Mouse (Mus musculus): ENCODE measurements around the gene Ehd2.

Ehd2 gene

GRCm38 (mm10) chr7:15967312-15967711 lies at the start of gene Ehd2:
TSS of gene Ehd2 (minus strand) at chr7:15967567.
- DNase-seq, result peak; percentile 69

DNA sequence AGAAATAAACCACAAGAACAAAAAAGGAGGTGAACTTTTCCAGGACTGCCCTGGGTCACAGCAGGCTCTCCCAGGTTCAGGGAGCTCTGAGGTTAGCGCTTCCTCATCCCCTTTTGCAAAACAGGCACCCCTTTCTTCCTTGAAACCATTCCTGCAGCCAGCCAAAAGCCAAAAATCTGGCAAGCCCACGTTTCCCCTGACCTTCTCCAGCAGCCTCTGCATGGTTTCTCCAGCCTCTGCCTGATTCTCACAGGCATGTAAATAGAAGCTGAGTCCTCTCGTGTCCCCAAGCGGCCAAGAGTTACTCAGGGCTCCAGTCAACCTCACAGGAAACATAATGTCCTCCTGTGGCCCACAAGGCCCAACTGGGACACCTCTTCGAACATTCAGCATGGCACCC lies 48.0 kb upstream of the Ehd2 start:
- no peak for DNase-seq

DNA sequence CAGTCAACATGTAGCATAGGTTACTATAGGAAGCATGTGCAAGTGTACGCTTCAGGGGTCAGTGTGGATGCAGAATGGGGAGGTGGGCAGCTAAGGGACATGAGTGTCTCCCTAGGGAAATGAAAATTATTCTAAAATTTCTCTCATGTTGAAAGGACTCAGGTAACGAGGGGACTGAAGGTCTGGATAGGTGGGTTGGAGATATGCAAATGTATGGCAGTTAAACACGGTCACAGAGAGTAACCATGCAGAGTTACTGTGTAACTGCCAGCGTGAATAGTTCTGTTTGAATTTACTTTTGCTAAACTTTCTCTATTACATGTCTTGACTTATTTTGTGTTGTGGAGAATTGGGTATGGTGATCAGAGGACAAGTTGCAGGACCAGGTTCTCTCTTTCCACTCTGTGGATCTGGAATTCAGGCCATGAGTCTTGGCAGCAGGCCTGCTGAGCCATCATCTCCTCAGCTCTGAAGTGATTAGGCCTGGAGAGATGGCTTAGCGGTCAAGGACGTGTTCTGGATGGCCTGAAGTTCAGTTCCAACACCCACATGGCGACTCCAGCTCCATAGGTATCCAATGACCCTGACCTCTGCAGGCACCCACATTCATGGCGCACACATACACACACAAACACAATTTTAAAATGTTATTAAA lies 47.3 kb upstream of the Ehd2 start:
- no peak for DNase-seq

- no peak for DNase-seq
Measured at GRCm38 (mm10) chr7:16013722-16014275, 46.4 kb upstream of the Ehd2 start.

DNA sequence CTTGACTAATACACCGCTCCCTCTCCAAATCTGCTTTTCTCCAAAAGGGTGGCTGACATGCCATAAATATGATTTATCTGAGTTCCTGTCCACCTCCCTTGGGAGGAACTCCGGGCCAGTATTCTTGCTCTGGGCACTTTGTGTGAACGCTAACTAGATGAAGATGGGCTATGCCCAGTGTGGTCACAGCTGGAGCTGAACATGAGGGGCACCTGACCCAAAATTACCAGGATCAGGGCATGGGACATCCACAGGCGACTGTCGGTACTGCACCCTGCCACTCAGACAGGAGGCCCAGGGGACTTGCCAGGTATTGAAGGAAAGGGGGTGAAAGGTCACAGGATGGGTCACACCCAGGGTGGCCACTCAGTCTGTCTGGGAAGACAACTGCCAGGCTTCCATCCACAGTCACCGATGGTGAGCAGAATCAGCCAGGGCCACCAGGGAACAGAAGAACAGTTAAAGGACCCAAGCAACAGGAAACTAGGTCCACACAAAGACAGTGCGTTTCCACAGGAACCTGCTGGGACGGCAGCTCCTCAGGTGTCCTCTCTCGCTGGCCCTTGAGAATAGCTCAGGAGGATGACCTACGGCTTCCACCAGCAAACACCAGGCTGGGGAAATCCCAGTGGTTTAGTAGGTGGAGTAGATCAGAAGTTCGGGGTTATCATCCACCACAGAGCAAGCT lies 45.4 kb upstream of the Ehd2 start:
- DNase-seq, result peak; percentile 56

DNA sequence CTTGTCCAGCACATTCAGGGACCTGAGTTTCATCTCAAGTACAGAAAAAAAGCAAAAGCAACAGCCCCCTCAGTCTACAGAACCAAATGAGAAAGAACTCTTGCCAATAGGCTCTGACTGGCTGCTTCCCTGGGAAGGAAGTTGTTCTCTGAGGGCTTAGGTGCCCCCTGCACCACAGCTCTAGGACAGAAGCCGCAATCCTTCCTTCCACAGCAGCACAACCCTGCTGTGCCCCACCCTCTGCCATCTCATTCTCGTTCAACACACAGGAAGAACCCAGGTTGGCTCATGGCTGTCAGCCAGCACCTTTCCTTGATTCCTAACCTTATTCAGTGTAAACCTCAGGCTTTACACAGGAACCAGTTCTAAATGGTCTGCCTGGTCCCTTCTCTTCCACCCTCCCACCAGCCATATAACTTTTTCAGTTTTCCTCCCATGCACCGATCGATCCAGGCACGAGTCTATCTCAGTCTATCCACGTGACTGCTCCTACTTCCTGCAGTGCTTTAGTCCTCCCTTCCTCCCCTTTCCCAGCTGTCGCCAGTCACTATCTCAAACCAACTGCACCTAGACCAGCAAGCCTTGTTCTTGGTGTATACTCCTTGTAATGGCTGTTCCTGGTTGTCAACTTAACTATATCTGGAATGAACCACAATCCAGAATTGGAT lies 44.2 kb upstream of the Ehd2 start:
- no peak for DNase-seq

GRCm38 (mm10) chr7:16010649-16011048 lies 43.3 kb upstream of the Ehd2 start:
- no peak for DNase-seq

- no peak for DNase-seq
Measured at GRCm38 (mm10) chr7:16009636-16010035, 42.3 kb upstream of the Ehd2 start.

DNA sequence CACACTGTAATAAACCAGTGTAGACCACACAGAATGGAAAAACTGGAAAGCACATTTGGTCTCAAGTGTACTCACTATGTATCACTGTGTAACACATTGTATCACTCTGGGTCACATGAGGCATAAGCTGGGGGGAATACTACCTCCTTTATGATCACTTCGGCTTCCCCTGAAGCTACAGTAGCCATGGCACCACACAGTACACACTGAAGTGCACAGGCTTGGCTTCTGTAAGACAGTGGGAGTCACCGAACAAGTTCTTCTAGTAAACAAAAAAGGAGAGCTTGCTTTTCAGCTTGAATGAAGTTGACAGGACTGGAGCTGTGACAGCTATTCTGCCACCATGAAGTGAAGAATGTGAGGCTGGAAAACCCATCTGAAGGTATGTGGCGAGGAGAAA lies 37.7 kb upstream of the Ehd2 start:
- no peak for DNase-seq

- no peak for DNase-seq
Measured at GRCm38 (mm10) chr7:16004177-16004856, 37.0 kb upstream of the Ehd2 start.

- DNase-seq, result no peak
Measured at GRCm38 (mm10) chr7:16003032-16003431, 35.7 kb upstream of the Ehd2 start.

DNA sequence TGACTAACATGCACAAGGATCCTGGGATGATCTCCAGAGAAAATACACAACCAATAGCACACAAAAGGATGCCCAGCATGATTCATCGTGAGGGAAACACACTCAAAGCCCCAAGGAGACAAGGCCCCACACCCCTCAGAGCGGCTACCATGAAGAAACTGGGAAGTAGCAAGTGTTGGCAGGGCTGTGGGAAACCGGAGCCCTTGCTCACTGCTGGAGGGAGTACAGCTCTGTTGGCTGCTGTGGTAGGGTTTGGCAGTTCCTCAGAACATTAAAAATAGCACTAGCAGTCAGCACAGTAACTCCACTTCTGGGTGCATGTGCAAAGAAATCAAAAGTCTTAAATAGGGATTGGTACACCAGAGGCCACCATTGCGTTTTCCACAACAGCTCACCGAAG lies 34.8 kb upstream of the Ehd2 start:
- DNase-seq, result no peak

GRCm38 (mm10) chr7:16001691-16002090 lies 34.3 kb upstream of the Ehd2 start:
- DNase-seq, result peak; percentile 45

GRCm38 (mm10) chr7:15993789-15994188 lies 26.4 kb upstream of the Ehd2 start:
- DNase-seq, result no peak

GRCm38 (mm10) chr7:15993152-15993551 lies 25.8 kb upstream of the Ehd2 start:
- DNase-seq, result no peak

DNA sequence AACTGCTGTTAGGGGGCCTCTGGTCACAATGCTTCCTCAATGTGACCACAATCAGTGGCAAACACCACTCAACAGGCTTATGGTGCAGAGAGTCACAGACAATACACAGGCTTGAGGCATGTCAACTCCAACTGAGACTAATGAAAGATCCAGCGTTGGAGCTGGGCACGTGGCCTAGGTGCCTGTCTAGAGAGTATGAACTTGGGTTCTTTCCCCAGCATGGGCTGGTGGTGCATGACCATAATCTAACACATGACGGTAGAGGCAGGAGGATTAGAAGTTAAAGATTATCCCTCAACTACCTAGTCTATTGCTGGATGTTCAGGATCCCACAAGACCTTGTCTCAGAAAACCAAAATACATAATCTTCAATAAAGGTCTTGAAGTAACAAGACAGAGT lies 24.4 kb upstream of the Ehd2 start:
- DNase-seq, result no peak

DNA sequence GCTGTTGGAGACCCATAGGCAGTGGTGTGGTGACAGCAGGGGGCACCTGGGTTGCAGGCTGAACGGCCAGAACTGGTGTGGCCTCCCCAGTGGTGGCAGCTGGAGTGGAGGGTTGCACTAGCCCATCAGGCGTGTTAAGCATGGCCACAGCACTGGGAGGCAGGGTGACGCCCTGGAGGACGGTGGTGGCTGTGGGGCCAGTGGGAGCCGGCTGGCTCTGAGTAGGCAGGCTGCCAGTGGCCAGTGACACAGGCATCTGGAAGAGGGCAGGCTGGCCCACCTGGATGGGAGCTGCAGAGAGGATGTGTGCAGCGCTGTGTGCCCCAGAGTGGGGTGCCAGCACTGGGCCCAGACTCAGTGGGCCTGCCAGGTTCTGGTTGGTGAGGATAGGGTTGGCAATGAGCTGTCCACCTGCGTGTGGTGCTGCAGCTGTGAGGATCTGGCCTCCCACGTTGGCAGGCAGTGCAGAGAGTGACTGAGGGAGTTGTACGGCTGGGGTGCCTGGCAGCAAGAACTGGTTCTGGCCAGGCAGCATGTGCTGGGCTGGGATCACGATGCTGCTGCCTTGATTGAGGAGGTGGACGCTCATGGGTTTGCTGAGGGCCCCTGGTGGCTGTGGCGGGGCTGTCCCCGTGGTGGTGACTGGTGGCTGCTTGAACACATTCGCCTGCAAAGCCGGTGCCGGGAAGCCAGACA lies 20.4 kb upstream of the Ehd2 start:
- DNase-seq, result no peak

- peak; percentile 46 for DNase-seq
Measured at GRCm38 (mm10) chr7:15982729-15983407, 15.5 kb upstream of the Ehd2 start.

DNA sequence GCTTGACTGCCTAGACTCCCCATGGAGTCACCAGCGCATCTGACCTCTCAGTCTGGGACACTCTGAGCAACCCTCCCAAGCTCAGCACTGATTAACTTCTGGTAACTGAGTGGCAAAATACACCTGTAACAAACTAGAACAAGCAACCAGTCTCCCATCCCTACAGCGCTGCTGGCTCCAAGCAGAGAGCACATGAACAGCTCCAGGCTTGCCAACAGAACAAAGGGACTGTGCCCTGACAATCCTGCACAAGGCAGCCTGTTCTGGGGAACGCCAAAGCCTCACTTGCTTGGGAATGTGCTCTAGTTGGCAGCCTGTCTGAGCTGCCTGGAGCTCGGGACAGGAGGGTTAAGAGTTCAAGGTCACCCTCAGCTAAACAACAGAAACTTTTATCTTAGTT lies 14.2 kb upstream of the Ehd2 start:
- DNase-seq, result no peak

DNA sequence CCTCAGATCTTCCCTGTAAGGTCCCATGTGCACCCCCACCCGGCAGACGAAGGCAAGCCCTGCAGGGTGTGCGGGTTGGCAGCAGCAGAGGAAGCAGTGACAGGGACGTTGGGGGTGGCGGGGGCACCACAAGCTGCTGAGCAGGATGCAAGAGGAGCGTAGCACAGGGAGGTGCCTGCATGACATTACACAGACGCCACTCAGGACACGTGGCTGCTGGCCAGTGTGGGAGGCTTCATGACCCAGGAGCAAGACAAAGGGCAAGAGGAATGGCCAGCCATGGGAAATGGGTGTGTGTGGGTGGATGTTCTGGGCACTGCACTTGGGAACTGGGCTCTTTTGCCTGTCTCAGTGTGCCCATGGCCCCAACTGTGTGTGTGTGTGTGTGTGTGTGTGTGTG lies 12.9 kb upstream of the Ehd2 start:
- no peak for DNase-seq

DNA sequence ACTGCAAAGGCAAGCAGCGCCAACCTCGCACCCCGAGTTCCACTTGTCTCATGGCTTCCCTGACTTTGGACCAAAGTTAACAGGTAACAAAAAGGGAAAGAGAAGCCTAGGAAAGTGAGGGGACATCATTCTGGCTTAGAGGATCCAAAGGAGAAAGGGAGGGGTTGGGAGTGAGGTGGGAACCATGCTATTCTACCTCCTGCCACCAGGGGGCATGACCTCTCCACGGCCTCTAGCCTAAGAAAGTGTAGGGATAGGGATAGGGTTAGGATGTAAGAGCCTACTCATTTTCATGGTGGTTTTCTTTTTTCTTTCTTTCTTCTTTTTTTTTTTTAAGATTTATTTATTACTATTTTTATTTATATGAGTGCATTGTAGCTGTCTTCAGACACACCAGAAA lies 8.5 kb upstream of the Ehd2 start:
- peak; percentile 46 for DNase-seq

DNA sequence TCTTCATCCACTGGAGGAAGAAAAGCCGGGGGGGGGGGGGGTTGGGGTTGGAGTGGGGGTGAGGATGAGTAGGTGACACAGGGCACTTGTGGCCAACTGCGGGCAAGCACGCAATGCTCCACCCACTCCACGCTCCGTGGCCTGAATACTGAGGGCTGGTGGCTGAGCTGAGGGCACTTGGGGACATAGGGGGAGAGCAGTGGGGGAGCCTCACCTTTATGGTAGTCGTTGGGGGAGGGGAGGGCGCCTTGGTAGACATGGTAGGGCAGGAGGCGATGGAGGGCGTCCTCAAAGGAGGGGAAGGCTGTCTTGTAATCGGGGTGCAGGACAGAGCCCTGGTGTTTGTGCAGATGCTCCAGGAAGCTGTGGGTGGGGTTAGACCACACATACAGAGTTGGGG lies 8.1 kb upstream of the Ehd2 start:
- DNase-seq, result peak; percentile 37

All from thymus, postnatal 14 days (tissue).